Mouse (Mus musculus) intestine, embryonic 16.5 days (tissue): ENCODE measurements at regions not wholly inside any gene's neighbourhood (a gene's known extent, or its start where the extent isn't known, plus 50 kb on each side); places are given as distances from the start of the nearest gene placed in this dataset.

Experiments used
- ATAC-seq: fragments of 200-750 bp; cut with Nextera tagmentation; 2 replicates; pipeline ENCODE4 v1.8.0; 2017; ENCODE audit warnings: moderate TSS enrichment, moderate library complexity
- H3K27ac ChIP-seq: fragments of 300-500 bp; sonication (generic); 2 replicates; pipeline ENCODE4 v1.5.1; 2014; ENCODE audit warnings: mild to moderate bottlenecking, low read length
- H3K27me3 ChIP-seq: fragments of 300-500 bp; sonication (generic); replicated peaks from 2 replicates; pipeline ENCODE4 v1.6.1; 2014; ENCODE audit warnings: low read length, control low read depth, mixed read lengths; ENCODE audit not compliant: control insufficient read depth, insufficient read depth
- H3K36me3 ChIP-seq: fragments of 300-500 bp; sonication (generic); 2 replicates; pipeline ENCODE4 v1.6.1; 2014; ENCODE audit warnings: low read length, control low read depth; ENCODE audit not compliant: control insufficient read depth, insufficient read depth
- H3K4me1 ChIP-seq: fragments of 300-500 bp; sonication (generic); 2 replicates; pipeline ENCODE4 v1.6.1; 2014; ENCODE audit warnings: low read length, control low read depth, mixed read lengths; ENCODE audit not compliant: control insufficient read depth, insufficient read depth
- H3K4me2 ChIP-seq: fragments of 300-500 bp; sonication (generic); 2 replicates; pipeline ENCODE4 v1.6.1; 2014; ENCODE audit warnings: low read depth, low read length, control low read depth
- H3K4me3 ChIP-seq: fragments of 300-500 bp; sonication (generic); 2 replicates; pipeline ENCODE4 v1.5.1; 2014; ENCODE audit warnings: mild to moderate bottlenecking, low read length
- H3K9ac ChIP-seq: fragments of 300-500 bp; sonication (generic); 2 replicates; pipeline ENCODE4 v1.6.1; 2014; ENCODE audit warnings: low read depth, low read length
- H3K9me3 ChIP-seq: fragments of 300-500 bp; sonication (generic); 2 replicates; pipeline ENCODE4 v1.6.1; 2016; ENCODE audit warnings: low read length, control low read depth; ENCODE audit not compliant: control insufficient read depth
- WGBS: fragments of 180-500 bp; shearing (Covaris S2); extraction: QIAGEN DNeasy Blood & Tissue Kit; methylation state at CpG from one replicate; pipeline ENCODE4 v1.1.7; 2014; 5-methylcytosine and 5-hydroxymethylcytosine counted together

DNA sequence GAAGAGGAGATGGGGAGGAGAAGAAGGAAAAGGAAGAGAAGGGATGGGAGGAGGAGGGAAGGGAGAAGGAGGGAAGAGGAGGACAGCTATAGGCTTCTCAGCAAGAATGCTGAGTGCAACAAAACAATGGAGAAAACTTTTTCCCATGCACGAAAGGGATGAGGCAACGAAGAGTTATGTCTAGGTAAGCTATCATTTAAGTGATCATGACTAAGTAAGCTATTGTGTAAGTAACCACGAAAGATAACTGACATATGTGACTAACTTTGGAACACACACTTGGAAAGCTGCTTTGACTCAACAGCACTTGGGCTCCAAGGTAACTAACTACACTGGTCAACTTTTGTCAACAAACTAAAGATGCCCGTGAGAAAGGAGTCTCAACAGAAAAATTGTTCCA is 50.9 kb upstream of the Fstl1 start:
- Histone ChIP-seq H3K27ac (no peak overlapping the region), H3K9me3 (no peaks in the 10 kb centered on the region), H3K36me3 (no peaks in the 10 kb centered on the region), H3K4me1 (0 out of 2 replicates have a peak, but pooled peaks cover 3% of the 10 kb centered on the region), H3K9ac (no peak overlapping the region), H3K27me3 (no peaks in the 10 kb centered on the region), H3K4me3 (no peak overlapping the region), H3K4me2 (no peak overlapping the region)
- ATAC-seq = no peak
- 84% methylated on average over 4 of the region's 4 CpGs for WGBS

- Histone ChIP-seq H3K4me1 (no peaks in the 10 kb centered on the region), H3K27ac (peak overlapping the region; percentile 35; the same call in 1 of the 2 replicates), H3K9ac (no peak overlapping the region), H3K4me2 (no peak overlapping the region), H3K36me3 (no peaks in the 10 kb centered on the region), H3K27me3 (no peaks in the 10 kb centered on the region), H3K4me3 (no peak overlapping the region), H3K9me3 (no peaks in the 10 kb centered on the region)
- ATAC-seq = peak; percentile 52; the same call in 1 of the 2 replicates
- 26% methylated on average over 7 of the region's 7 CpGs for WGBS
These were observed 60.9 kb upstream of the Ndufb4 start for GRCm38 (mm10) chr16:37715173-37715572.

DNA sequence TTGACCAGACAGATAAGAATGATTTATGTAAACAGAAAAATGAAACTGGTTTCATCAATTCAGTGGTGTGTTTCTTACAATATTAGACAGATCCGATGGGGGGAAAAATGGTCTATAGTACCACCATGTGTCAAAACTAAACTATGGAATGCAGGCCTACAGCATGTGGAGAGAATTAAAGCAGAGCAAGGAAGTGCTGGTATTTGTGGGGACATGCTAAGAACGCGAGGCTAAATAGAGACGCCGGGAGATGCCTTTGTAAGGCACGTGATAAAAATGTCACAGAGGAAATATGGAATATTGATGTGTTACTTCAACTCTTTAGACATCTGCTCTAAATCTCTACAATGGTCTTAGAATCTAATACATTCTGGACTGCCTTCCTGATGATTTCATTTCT is 60.0 kb upstream of the Ndufb4 start:
- 64% methylated on average over 6 of the region's 6 CpGs for whole genome bisulfite sequencing
- H3K36me3 ChIP-seq = no peaks in the 10 kb centered on the region

GRCm38 (mm10) chr16:37706242-37706923 is 52.1 kb upstream of the Ndufb4 start:
- Histone ChIP-seq H3K27me3 (no peaks in the 10 kb centered on the region), H3K4me1 (no peaks in the 10 kb centered on the region), H3K4me2 (no peak overlapping the region), H3K9me3 (no peaks in the 10 kb centered on the region), H3K9ac (no peak overlapping the region), H3K36me3 (no peaks in the 10 kb centered on the region), H3K4me3 (no peak overlapping the region), H3K27ac (no peak overlapping the region)
- ATAC-seq = no peak
- 68% methylated on average over 9 of the region's 9 CpGs for WGBS

More for the DNA sequence above, 60.0 kb upstream of the Ndufb4 start:
- H3K27me3 ChIP-seq = no peaks in the 10 kb centered on the region
- no peaks in the 10 kb centered on the region for H3K9me3 ChIP-seq
- no peak for ATAC-seq
- no peak overlapping the region for H3K9ac ChIP-seq
- no peak overlapping the region for H3K4me3 ChIP-seq
- H3K27ac ChIP-seq = no peak overlapping the region
- no peak overlapping the region for H3K4me2 ChIP-seq
- H3K4me1 ChIP-seq = no peaks in the 10 kb centered on the region

DNA sequence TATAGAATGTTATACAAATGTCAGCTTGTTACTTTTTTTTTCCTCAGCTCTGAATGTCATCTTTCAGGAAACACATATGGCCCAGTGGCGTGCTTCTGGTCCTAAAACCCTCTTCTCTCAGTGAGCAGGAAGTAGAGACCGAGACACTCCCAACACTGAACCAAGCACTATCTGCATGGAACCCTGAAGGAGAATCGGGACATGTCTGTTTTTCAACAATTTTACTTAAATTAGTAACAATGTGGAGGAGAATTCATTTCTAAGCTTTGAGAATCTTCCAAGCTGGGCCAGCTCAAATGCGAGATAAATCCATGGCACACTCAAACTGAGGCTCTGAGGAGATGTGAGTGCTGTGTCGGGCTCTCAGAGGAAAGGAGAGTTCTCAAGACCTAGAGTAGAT is 51.0 kb upstream of the Ndufb4 start:
- H3K27ac ChIP-seq = no peak overlapping the region
- H3K4me1 ChIP-seq = no peaks in the 10 kb centered on the region
- H3K4me3 ChIP-seq = no peak overlapping the region
- ATAC-seq = no peak
- H3K36me3 ChIP-seq = no peaks in the 10 kb centered on the region
- H3K27me3 ChIP-seq = no peaks in the 10 kb centered on the region
- no peak overlapping the region for H3K4me2 ChIP-seq
- WGBS = 75% methylated on average over 5 of the region's 5 CpGs
- H3K9me3 ChIP-seq = no peaks in the 10 kb centered on the region
- H3K9ac ChIP-seq = no peak overlapping the region

DNA sequence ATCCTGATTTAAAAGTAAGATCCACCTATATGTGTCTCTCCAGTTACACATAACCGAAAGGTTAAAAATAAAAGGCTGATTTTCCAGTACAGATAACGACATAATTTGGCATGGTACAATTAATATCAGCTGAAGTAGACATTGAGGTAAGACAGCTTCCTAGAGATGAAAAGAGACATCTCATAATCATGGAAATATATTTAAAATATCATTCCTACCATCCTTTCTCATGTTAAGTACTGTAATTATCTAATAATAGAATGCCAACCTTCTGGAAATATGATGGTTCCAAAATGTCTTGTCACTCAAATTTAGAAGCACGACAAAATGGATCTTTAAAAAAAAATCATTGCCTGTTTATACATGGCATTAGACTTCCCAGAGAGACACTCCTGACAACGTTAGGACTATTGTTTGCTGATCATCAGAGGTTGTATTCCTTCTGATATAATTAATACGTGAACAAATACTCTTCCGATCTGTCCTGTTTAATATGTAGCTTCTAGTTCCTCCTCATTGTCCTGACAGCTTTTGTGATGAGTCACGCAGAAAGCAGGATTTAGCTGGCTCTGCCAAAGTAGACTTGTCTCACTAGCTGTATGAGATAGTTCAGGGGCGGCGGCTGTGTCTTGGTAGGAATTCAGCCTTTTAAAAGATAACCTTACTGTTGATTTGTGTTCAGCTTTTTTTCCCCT is 50.4 kb upstream of the Ndufb4 start:
- Histone ChIP-seq H3K4me2 (no peak overlapping the region), H3K27ac (no peak overlapping the region), H3K9me3 (no peaks in the 10 kb centered on the region), H3K9ac (no peak overlapping the region), H3K4me3 (no peak overlapping the region), H3K27me3 (no peaks in the 10 kb centered on the region), H3K36me3 (no peaks in the 10 kb centered on the region), H3K4me1 (no peaks in the 10 kb centered on the region)
- ATAC-seq = no peak
- 58% methylated on average over 9 of the region's 9 CpGs for WGBS
